Mouse (Mus musculus): Measurements from ENCODE around the gene Usp18. TPM values are rescaled to one million over a fixed set of nuclear protein-coding genes. Genes with fewer than 3 reads are reported as not detected.

Usp18 gene
- polyA plus RNA-seq, 1 experiment from 2014 or later: 6.2 TPM

DNA sequence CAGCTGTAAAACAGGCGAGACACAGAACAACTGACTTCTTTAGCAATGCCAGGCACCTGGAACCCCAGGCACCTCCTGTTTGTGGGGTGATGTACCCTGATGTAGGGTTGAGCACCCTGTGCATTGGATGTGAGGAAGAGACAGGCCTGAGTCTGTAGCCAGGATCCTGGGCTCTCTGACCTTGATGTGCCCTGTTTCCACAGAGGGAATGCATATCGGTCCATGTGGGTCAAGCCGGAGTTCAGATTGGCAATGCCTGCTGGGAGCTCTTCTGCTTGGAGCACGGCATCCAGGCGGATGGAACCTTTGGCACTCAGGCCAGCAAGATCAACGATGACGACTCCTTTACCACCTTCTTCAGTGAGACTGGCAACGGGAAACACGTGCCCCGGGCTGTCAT lies 25.5 kb upstream of the Usp18 start:
- DNase-seq: no peak
- H3K9me3 ChIP-seq (ENCODE audit: control insufficient read depth, low read length): no peaks in the 10 kb centered on the region
- no peak overlapping the region for H3K4me2 ChIP-seq (ENCODE audit: low read length)
- no peak for ATAC-seq (ENCODE audit: low FRiP score, low TSS enrichment)
- H3K27me3 ChIP-seq (ENCODE audit: control insufficient read depth, insufficient read depth, low read length): no peaks in the 10 kb centered on the region
- no peaks in the 10 kb centered on the region for H3K36me3 ChIP-seq (ENCODE audit: control insufficient read depth, insufficient read depth, low read length)
- H3K4me3 ChIP-seq (replicated peaks; ENCODE audit: low read depth, low read length): no peak overlapping the region
- 93% methylated on average over 10 of the region's 10 CpGs for WGBS
- no peaks in the 10 kb centered on the region for H3K4me1 ChIP-seq (ENCODE audit: control insufficient read depth, insufficient read depth, low read length)
- no peak overlapping the region for H3K27ac ChIP-seq (replicated peaks; ENCODE audit: low read depth, low read length)
- H3K9ac ChIP-seq (replicated peaks; ENCODE audit: low read length): no peak overlapping the region

DNA sequence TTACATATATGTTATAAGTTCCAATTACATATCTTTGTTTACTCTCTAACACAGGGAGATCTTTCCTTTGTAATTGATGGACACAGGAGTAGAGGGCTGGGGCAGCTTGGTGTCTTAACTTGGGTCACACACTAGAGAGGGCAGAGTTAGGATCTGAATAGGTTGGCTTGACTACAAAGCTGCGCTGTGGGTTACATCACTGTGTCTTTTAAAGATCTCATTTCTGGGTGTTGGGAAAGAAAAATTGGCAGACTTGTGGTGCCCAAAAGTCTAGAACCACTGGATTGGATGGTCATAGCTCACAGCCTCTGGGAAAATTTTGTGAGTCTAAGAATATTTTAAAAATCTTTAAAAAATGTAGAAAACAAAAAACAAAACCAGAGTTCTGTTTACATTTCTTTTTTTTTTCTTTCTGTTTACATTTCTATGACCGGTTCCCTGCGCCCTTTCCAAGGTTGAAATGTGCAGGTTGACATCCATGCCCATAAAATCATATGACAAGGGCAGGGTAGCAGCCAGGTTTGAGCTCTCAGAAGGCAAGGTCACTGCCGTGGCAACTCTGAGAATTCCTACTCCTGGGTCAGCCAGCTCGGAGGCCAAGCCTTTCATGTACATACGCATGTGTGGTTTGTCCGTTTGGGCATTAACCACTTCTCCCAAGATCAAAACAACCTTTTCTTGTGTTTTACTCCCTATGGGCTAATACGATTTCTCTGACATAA lies 23.7 kb upstream of the Usp18 start:
- DNase-seq (no peak), ATAC-seq (ENCODE audit: low FRiP score, low TSS enrichment) (no peak)
- H3K27me3 ChIP-seq (ENCODE audit: control insufficient read depth, insufficient read depth, low read length): no peaks in the 10 kb centered on the region
- no peaks in the 10 kb centered on the region for H3K36me3 ChIP-seq (ENCODE audit: control insufficient read depth, insufficient read depth, low read length)
- H3K9me3 ChIP-seq (ENCODE audit: control insufficient read depth, low read length): no peaks in the 10 kb centered on the region
- no peak overlapping the region for H3K4me3 ChIP-seq (replicated peaks; ENCODE audit: low read depth, low read length)
- H3K4me2 ChIP-seq (ENCODE audit: low read length): no peak overlapping the region
- no peak overlapping the region for H3K27ac ChIP-seq (replicated peaks; ENCODE audit: low read depth, low read length)
- no peaks in the 10 kb centered on the region for H3K4me1 ChIP-seq (ENCODE audit: control insufficient read depth, insufficient read depth, low read length)
- H3K9ac ChIP-seq (replicated peaks; ENCODE audit: low read length): no peak overlapping the region
- WGBS: 90% methylated on average over 8 of the region's 8 CpGs

DNA sequence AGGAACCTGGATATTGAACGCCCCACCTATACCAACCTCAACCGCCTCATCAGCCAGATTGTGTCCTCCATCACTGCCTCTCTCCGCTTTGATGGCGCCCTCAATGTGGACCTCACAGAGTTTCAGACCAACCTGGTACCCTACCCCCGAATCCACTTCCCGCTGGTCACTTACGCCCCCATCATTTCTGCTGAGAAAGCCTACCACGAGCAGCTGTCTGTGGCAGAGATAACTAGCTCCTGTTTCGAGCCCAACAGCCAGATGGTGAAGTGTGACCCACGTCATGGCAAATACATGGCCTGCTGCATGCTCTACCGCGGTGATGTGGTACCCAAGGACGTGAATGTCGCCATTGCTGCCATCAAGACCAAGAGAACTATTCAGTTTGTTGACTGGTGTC lies 22.7 kb upstream of the Usp18 start:
- no peaks in the 10 kb centered on the region for H3K27me3 ChIP-seq (ENCODE audit: control insufficient read depth, insufficient read depth, low read length)
- 96% methylated on average over 14 of the region's 14 CpGs for WGBS
- H3K27ac ChIP-seq (replicated peaks; ENCODE audit: low read depth, low read length): no peak overlapping the region
- H3K9ac ChIP-seq (replicated peaks; ENCODE audit: low read length): no peak overlapping the region
- no peaks in the 10 kb centered on the region for H3K4me1 ChIP-seq (ENCODE audit: control insufficient read depth, insufficient read depth, low read length)
- no peaks in the 10 kb centered on the region for H3K9me3 ChIP-seq (ENCODE audit: control insufficient read depth, low read length)
- no peak overlapping the region for H3K4me3 ChIP-seq (replicated peaks; ENCODE audit: low read depth, low read length)
- no peak for ATAC-seq (ENCODE audit: low FRiP score, low TSS enrichment)
- H3K36me3 ChIP-seq (ENCODE audit: control insufficient read depth, insufficient read depth, low read length): no peaks in the 10 kb centered on the region
- no peak for DNase-seq
- H3K4me2 ChIP-seq (ENCODE audit: low read length): no peak overlapping the region

DNA sequence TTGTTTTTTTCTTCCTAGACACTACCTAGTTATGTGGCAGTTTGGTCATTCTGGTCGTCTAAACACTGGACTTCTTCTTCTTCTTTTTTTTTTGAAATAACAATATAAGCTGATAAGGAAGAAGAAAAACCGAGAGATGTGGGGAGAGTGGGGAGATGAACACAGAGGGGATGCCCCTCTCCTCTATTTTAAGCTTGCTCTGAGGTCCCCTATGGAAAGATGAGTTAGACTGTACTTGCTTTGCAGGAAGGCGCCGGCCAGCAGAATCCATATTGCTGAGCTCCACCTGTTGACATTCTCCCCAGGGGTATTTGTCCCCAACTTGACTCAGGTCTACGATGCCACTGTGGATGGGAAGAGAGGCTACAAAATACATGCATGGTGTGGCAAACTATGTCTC lies 21.6 kb upstream of the Usp18 start:
- 79% methylated on average over 5 of the region's 5 CpGs for WGBS
- no peak overlapping the region for H3K9ac ChIP-seq (replicated peaks; ENCODE audit: low read length)
- H3K27me3 ChIP-seq (ENCODE audit: control insufficient read depth, insufficient read depth, low read length): no peaks in the 10 kb centered on the region
- DNase-seq (no peak), ATAC-seq (ENCODE audit: low FRiP score, low TSS enrichment) (no peak)
- no peak overlapping the region for H3K4me3 ChIP-seq (replicated peaks; ENCODE audit: low read depth, low read length)
- no peak overlapping the region for H3K27ac ChIP-seq (replicated peaks; ENCODE audit: low read depth, low read length)
- H3K4me2 ChIP-seq (ENCODE audit: low read length): no peak overlapping the region
- H3K9me3 ChIP-seq (ENCODE audit: control insufficient read depth, low read length): no peaks in the 10 kb centered on the region
- H3K36me3 ChIP-seq (ENCODE audit: control insufficient read depth, insufficient read depth, low read length): no peaks in the 10 kb centered on the region
- no peaks in the 10 kb centered on the region for H3K4me1 ChIP-seq (ENCODE audit: control insufficient read depth, insufficient read depth, low read length)

DNA sequence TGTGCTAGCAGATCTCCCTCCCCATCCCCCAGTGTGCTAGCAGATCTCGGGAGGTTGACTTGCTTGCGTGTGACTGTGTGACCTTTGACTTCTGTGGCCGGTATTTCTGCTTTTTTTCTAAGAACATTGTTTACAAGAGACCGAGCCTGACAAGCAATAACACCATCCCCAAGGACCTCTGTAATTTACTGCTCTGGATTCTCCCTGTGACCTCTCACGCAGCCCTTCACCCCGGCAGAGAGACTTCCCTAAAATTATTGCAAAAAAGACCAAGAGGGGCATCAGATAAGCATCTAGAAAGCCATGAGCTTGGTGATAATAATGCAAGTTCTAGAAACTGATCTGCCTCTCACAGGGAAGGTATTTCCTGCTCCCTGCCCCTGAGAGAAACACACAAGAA lies 20.7 kb upstream of the Usp18 start:
- Histone ChIP-seq H3K4me2 (ENCODE audit: low read length) (no peak overlapping the region), H3K4me1 (ENCODE audit: control insufficient read depth, insufficient read depth, low read length) (no peaks in the 10 kb centered on the region), H3K4me3 (replicated peaks; ENCODE audit: low read depth, low read length) (no peak overlapping the region), H3K9ac (replicated peaks; ENCODE audit: low read length) (no peak overlapping the region), H3K27me3 (ENCODE audit: control insufficient read depth, insufficient read depth, low read length) (no peaks in the 10 kb centered on the region), H3K36me3 (ENCODE audit: control insufficient read depth, insufficient read depth, low read length) (no peaks in the 10 kb centered on the region), H3K27ac (replicated peaks; ENCODE audit: low read depth, low read length) (no peak overlapping the region), H3K9me3 (ENCODE audit: control insufficient read depth, low read length) (no peaks in the 10 kb centered on the region)
- 41% methylated on average over 6 of the region's 6 CpGs for WGBS
- ATAC-seq (ENCODE audit: low FRiP score, low TSS enrichment) (no peak), DNase-seq (no peak)

DNA sequence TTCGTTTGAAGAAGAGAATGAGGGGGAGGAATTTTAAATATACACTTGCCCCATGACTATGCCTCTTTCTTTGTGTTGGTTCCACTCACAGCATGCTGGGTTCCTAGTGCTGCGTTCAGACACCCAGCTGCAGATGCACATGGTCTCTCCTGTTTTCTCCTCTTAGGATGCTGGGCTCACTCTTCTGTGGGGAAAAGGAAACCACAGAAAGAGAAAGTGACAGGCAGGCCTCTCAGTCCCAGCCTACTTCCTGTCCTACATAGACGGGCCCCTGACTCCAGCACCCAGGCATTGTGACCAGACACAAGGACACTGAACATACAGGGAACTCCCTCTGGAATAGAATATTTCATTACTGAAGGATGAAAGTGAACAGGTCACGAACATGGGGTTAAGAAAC lies 19.7 kb upstream of the Usp18 start:
- H3K36me3 ChIP-seq (ENCODE audit: control insufficient read depth, insufficient read depth, low read length): no peaks in the 10 kb centered on the region
- H3K9me3 ChIP-seq (ENCODE audit: control insufficient read depth, low read length): no peaks in the 10 kb centered on the region
- DNase-seq (no peak), ATAC-seq (ENCODE audit: low FRiP score, low TSS enrichment) (no peak)
- no peak overlapping the region for H3K27ac ChIP-seq (replicated peaks; ENCODE audit: low read depth, low read length)
- H3K27me3 ChIP-seq (ENCODE audit: control insufficient read depth, insufficient read depth, low read length): no peaks in the 10 kb centered on the region
- WGBS: 71% methylated on average over 4 of the region's 4 CpGs
- no peak overlapping the region for H3K4me3 ChIP-seq (replicated peaks; ENCODE audit: low read depth, low read length)
- H3K9ac ChIP-seq (replicated peaks; ENCODE audit: low read length): no peak overlapping the region
- H3K4me2 ChIP-seq (ENCODE audit: low read length): no peak overlapping the region
- no peaks in the 10 kb centered on the region for H3K4me1 ChIP-seq (ENCODE audit: control insufficient read depth, insufficient read depth, low read length)

DNA sequence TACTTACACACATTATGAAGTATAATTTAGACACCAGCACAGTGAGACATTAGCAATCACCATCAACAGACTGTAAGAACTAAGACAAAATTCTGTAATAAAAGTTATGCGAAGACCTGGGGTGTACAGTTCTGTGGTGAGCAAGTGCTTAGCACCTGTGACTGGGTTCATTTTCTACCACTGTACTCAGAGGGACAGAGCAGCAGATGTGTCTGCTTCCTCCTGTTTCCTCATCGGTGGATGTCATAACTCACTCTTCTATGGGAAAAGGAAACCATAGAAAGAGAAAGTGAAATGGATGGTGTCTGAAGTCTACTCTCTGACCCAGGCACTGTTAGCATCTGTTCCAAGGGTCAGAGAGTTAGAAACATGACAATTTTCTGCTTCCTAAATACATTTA lies 19.0 kb upstream of the Usp18 start:
- no peak for DNase-seq
- H3K27me3 ChIP-seq (ENCODE audit: control insufficient read depth, insufficient read depth, low read length): no peaks in the 10 kb centered on the region
- H3K4me1 ChIP-seq (ENCODE audit: control insufficient read depth, insufficient read depth, low read length): no peaks in the 10 kb centered on the region
- H3K9me3 ChIP-seq (ENCODE audit: control insufficient read depth, low read length): no peaks in the 10 kb centered on the region
- no peak overlapping the region for H3K4me3 ChIP-seq (replicated peaks; ENCODE audit: low read depth, low read length)
- H3K4me2 ChIP-seq (ENCODE audit: low read length): no peak overlapping the region
- H3K36me3 ChIP-seq (ENCODE audit: control insufficient read depth, insufficient read depth, low read length): no peaks in the 10 kb centered on the region
- H3K27ac ChIP-seq (replicated peaks; ENCODE audit: low read depth, low read length): no peak overlapping the region
- no peak for ATAC-seq (ENCODE audit: low FRiP score, low TSS enrichment)
- no peak overlapping the region for H3K9ac ChIP-seq (replicated peaks; ENCODE audit: low read length)
- 91% methylated on average over 2 of the region's 2 CpGs for WGBS

DNA sequence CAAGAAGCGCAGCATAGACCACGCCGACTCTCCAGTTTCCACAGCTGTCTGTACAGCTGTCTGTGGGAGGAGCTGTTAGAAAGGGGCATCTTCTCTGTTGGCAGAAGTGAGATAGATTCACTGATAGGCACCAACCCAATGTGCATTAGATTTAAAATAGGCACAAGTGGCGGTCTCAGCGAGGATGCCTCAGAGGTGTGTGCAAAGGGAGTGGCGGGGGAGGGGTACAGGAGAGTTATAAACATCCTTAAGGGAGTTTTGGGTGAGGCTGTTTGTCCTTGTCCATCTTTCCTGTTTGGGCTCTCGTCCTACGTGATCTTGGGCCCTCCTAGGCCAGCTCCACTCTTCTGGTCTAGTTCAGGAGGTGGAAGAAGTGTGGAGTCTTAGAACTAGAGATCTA lies 17.3 kb upstream of the Usp18 start:
- Histone ChIP-seq H3K27me3 (ENCODE audit: control insufficient read depth, insufficient read depth, low read length) (no peaks in the 10 kb centered on the region), H3K27ac (replicated peaks; ENCODE audit: low read depth, low read length) (no peak overlapping the region), H3K4me2 (ENCODE audit: low read length) (no peak overlapping the region), H3K9ac (replicated peaks; ENCODE audit: low read length) (no peak overlapping the region), H3K4me3 (replicated peaks; ENCODE audit: low read depth, low read length) (no peak overlapping the region), H3K4me1 (ENCODE audit: control insufficient read depth, insufficient read depth, low read length) (no peaks in the 10 kb centered on the region), H3K36me3 (ENCODE audit: control insufficient read depth, insufficient read depth, low read length) (no peaks in the 10 kb centered on the region), H3K9me3 (ENCODE audit: control insufficient read depth, low read length) (no peaks in the 10 kb centered on the region)
- ATAC-seq (ENCODE audit: low FRiP score, low TSS enrichment) (no peak), DNase-seq (no peak)
- 78% methylated on average over 8 of the region's 8 CpGs for WGBS

DNA sequence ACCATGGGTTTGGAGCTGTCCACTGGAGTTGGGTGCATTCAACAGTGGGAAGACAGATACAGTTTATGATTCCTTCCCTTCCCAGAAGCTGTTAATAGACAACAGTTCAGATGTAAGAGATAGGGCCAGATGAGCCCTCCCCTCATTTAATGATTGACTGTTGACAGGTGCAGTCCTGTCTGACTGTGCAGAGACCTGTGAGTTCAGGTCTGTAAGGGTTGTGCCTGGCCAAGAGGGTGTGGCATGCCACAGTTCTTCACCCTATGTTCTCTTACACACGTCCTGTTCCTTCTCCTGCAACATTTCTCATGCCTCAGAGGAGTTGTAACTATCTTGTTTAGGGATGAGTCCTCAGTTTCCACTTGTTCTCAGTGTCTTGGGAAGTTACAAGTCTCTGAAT lies 13.1 kb upstream of the Usp18 start:
- 59% methylated on average over 1 of the region's 1 CpGs for WGBS
- Histone ChIP-seq H3K36me3 (ENCODE audit: control insufficient read depth, insufficient read depth, low read length) (no peaks in the 10 kb centered on the region), H3K4me3 (replicated peaks; ENCODE audit: low read depth, low read length) (no peak overlapping the region), H3K9ac (replicated peaks; ENCODE audit: low read length) (no peak overlapping the region), H3K9me3 (ENCODE audit: control insufficient read depth, low read length) (no peaks in the 10 kb centered on the region), H3K27me3 (ENCODE audit: control insufficient read depth, insufficient read depth, low read length) (no peaks in the 10 kb centered on the region), H3K4me2 (ENCODE audit: low read length) (no peak overlapping the region), H3K4me1 (ENCODE audit: control insufficient read depth, insufficient read depth, low read length) (no peaks in the 10 kb centered on the region), H3K27ac (replicated peaks; ENCODE audit: low read depth, low read length) (no peak overlapping the region)
- DNase-seq (no peak), ATAC-seq (ENCODE audit: low FRiP score, low TSS enrichment) (no peak)
